Mouse (Mus musculus) adrenal gland, postnatal 10 days (tissue): ENCODE results near the gene H2-Q4. TPM values are rescaled to one million over a fixed set of nuclear protein-coding genes. Genes with fewer than 3 reads are reported as not detected.
"Not testable (repeated sequence)": the region's sequence is repeated elsewhere in the genome, so short reads cannot be mapped to it uniquely, and the experiment has no call there.

Experiments used
- DNase-seq: peaks from one replicate; pipeline ENCODE4 v3.0.0; 2021; ENCODE audit warnings: mixed read lengths
- long read RNA-seq, 2 experiments: library from polyadenylated mRNA; stranded (forward); transcript quantifications; one replicate each; pipeline ENCODE4 v2.0.0; 2021
- total RNA-seq, 2 experiments: library from RNA; stranded (reverse); gene quantifications; 2 replicates each; pipeline ENCODE4 v1.2.3; 2021

H2-Q4 gene
- 10 to 100 TPM; 18.5 to 22.0 TPM for total RNA-seq
- long read RNA-seq, experiment 1, partial matches to known transcripts: 0 of 1 reads
- long read RNA-seq, experiment 1, other reads (novel, unspliced or antisense): 1 of 1 reads
- long read RNA-seq, experiment 2: 0 reads

DNA sequence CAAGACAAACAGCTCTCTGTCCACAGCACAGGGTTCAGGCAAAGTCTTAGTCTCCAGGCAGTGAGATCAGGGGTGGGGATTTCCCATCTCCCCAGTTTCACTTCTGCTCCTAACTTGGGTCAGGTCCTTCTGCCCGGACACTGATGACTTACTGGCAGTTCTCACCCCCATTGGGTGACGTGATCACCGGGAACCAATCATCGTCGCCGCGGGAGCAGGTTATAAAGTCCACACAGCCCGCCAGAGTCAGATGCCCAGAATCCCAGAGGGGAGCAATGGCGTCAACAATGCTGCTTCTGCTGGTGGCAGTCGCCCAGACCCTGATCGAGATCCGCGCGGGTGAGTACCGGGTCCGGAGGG, at the start of gene H2-Q4:
TSS of gene H2-Q4 (plus strand) at position 249 of the 360 bp plus-strand sequence.
- peak; percentile 94 for DNase-seq

GRCm38 (mm10) chr17:35329714-35330113, 49.7 kb upstream of the H2-Q4 start:
- not testable (repeated sequence) for DNase-seq

DNA sequence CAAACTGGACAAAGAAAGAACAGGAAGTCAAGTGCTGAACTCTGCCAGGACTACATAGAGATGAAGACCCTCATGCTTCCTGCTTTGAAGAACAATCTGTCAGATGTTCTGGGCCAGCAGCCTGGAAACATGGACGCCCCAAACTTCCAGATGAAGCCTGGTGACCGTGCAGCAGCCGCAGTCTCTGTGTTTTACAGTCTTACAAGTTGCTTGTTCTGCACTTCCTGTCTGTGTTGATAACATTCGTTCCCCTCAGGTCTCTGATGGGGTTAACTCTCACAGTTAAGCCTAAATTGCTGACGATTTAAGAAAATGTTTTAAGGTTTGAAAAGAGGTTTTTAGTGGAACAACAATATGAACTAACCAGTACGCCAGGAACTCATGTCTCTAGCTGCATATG, 47.9 kb upstream of the H2-Q4 start:
- not testable (repeated sequence) for DNase-seq

GRCm38 (mm10) chr17:35342071-35342671, 37.2 kb upstream of the H2-Q4 start, which contains the start of gene H2-Q2:
Gene H2-Q2 (plus strand): TSS chr17:35342242.
- peak; percentile 18 for DNase-seq

DNA sequence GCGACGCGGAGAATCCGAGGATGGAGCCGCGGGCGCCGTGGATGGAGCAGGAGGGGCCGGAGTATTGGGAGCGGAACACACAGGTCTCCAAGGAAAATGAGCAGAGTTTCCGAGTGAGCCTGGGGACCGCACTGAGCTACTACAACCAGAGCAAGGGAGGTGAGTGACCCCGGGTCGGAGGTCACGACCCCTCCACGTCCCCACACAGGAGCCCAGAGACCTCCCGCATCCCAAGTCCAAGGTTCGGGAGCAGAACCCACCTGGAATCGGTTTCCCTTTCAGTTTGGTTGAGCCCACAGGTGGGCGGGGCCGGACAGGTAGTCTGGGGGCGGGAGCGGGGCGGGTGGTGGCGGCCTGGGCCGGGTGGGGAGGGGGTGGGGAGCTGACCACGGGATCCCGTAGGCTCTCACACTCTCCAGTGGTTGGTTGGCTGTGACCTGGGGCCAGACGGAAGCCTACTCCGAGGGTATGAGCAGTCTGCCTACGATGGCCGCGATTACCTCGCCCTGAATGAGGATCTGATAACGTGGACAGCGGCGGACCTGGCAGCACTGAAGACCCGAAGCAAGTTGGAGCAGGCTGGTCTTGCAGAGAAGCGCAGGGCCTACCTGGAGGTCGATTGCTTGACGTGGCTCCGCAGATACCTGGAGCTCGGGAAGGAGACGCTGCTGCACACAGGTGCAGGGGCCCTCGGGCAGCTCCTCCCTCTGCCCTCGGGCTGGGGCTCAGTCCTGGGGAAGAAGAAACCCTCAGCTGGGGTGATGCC, 36.5 kb upstream of the H2-Q4 start:
- no peak for DNase-seq

- DNase-seq: not testable (repeated sequence)
Observed at GRCm38 (mm10) chr17:35347659-35348058, 31.8 kb upstream of the H2-Q4 start.

DNA sequence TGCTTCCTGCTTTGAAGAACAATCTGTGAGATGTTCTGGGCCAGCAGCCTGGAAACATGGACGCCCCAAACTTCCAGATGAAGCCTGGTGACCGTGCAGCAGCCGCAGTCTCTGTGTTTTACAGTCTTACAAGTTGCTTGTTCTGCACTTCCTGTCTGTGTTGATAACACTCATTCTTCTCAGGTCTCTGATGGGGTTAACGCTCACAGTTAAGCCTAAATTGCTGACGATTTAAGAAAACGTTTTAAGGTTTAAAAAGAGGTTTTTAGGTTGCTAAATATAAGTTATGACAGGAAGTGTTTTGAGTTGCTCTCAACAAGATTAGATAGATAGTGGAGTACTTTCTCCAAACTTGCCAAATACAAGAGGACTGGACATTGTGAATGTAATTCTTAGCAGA, 26.1 kb upstream of the H2-Q4 start:
- not testable (repeated sequence) for DNase-seq

- DNase-seq: no peak
Observed at GRCm38 (mm10) chr17:35354071-35354470, 25.3 kb upstream of the H2-Q4 start.

DNA sequence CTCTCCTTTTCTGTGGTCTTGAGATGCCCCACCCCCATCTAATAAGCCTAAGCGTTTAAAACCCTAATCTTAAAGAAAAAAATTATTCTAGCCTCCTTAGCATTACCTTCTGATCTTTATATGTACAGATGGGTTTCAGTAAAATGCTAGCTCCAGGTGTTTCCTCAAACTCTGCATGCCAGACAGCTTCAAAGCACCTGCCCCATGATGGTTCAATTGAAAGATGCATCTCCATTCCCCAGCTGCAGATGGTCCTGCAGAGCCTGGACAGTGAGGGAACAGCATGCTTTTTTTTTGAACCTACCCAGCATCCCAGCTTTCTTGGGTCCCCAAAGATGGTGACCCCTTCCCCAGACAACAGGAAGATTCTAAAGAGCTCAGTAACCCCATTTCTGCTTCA, 22.3 kb upstream of the H2-Q4 start:
- DNase-seq: no peak

DNA sequence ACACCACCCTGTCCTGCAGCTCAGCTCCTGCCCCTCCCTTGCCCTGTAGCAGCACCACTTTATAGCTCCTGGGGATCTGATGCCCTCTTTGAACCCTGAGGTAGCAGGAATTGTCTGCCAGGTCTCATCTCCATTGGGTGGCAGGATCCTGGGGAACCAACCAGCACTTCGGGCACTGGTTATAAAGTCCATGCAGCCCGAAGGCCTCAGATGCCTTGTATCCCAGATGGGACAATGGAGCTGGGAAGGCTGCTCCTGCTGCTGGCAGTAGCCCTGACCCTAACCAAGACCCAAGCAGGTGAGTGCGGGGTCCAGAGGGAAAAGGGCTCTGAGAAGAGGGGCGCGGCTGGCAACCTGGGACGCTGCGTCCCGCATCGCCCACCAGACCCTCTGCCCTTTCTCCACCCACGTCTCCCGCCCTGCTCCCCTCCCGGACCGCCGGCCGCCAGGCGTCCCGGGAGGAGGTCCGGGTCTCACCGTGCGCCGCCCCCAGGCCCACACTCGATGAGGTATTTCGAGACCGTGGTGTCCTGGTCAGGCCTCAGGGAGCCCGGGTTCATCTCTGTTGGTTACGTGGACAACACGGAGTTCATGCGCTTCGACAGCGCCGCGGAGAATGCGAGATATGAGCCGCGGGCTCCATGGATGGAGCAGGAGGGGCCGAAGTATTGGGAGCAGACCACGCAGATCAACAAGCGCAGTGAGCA, 20.5 kb upstream of the H2-Q4 start:
- DNase-seq: no peak

DNA sequence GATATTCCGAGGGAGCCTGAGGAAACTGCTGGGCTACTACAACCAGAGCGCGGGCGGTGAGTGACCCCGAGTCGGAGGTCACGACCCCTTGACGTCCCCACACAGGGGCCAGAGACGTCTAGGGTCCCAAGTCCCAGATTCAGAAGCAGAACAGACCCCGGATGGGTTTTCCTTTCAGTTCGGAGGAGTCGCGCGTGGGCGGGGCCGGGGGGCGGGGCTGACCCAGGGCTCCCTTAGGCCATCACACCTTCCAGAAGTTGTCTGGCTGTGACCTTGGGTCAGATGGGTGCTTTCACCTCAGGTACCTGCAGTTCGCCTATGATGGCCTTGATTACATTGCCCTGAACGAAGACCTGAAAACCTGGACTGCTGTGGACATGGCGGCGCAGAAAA, 20.0 kb upstream of the H2-Q4 start:
- no peak for DNase-seq

GRCm38 (mm10) chr17:35379729-35380451, 473 bp downstream of the H2-Q4 start:
- DNase-seq: peak; percentile 65

- DNase-seq: peak; percentile 37
Observed at GRCm38 (mm10) chr17:35389796-35390195, 10.4 kb downstream of the H2-Q4 start.

DNA sequence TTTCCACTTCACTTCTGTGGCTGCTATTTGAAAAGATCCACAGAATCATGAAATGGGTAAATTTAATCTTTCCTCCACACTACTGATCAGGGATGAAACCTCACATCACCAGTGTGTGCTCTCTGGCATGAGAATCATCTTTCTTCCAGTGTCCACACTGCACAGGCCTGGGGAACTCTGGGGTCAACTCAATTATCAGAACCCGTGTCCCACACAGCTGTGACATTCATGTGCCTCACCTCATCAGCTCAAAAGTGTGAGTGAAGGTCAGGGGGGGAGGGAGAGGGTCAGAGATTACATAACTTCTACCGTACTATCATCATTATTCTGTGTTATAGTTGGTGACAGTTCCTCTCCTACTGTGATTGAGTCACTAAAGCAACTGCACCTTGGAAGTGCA, 13.3 kb downstream of the H2-Q4 start:
- not testable (repeated sequence) for DNase-seq

- DNase-seq: peak; percentile 27
Observed at GRCm38 (mm10) chr17:35393864-35394800, 14.7 kb downstream of the H2-Q4 start.

- not testable (repeated sequence) for DNase-seq
Observed at GRCm38 (mm10) chr17:35396956-35397355, 17.5 kb downstream of the H2-Q4 start.

GRCm38 (mm10) chr17:35413057-35413456, 33.6 kb downstream of the H2-Q4 start:
- not testable (repeated sequence) for DNase-seq

DNA sequence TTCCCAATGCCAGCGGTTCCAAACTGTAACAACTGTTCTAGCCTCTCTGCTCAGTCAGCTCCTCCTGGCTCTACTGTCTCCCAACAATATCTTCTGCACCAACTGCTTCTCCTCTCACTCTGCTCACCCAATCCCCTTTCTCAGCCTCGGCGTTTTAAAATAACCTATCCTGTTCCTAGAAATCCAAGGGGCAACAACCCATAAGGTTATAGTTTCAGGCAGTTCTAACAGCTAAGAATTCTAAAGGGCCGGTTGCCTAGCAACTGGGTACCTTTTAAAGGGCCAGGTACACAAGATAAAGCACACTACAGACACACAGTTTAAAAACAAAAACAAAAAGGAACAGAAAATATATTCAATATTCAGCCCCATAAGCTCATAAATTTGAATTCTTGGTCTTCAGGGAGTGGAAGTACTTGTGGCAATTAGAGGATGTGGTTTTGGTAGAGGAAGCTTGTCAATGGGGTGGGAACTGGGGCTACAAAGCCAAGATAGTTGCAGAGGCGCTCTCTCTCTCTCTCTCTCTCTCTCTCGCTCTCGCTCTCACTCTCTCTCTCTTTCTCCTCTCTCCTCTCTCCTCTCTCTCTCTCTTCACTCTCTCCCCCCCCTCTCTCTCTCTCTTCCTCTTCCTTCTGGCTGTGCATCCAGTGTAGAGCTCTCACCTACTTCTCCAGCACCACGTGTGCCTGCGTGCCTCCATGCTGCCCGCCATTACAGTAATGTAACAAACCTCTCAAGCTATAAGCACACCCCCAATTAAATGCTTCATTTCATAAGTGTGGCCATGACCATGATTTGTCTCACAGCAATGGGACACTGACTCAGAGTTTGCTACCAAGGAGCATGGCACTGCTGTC, 36.1 kb downstream of the H2-Q4 start:
- DNase-seq: not testable (repeated sequence)

DNA sequence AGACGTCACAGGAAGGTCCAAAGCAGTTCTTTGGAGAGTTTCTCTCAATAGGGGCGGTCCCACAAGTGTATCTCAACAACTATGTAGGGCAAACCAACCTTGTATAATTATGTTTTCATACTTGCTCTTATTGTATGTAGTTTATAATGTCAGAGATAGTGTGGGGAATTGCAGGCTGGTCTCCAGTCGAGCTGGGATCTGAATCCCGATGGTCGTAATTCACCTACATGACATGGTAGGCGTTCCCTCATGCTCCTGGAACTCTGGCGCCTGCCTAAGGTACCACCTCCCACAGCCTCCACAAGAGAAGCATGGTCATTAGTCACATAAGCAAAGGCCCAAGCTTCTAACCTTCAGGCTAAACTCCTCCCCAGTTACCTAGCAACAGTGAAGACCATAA, 39.4 kb downstream of the H2-Q4 start:
- DNase-seq: no peak

DNA sequence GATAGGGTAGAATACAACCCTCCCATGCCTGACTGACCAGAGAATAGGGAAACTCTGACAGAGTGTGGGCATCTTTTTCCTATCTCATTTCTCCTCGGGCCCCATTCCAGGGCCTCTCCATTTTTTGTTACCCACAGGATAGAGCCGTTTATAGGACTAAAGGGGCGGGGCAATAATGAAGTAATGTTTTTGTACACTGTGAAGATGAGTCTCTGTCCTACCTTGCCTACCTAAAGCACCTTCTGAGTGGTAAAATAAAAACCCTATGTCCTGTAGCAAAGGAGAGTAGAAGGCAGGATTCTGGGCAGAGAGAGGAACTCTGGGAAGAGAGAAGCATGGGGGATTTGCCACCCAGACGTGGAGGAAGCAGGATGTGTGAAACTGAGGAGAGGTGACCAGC, 40.1 kb downstream of the H2-Q4 start:
- not testable (repeated sequence) for DNase-seq
